Mouse (Mus musculus) heart, embryonic 16.5 days (tissue): Measurements from ENCODE around the gene Slc10a1. TPM values are rescaled to one million over a fixed set of nuclear protein-coding genes. Genes with fewer than 3 reads are reported as not detected.

Source experiments
- polyA plus RNA-seq: library from polyadenylated mRNA; unstranded; fragments of >200 nt; fragmentation: Nextera tagmentation; extraction: Ambion mirVana; gene quantifications from 2 replicates; pipeline ENCODE4 v1.2.1, GENCODE M21; 2015

The Slc10a1 gene
- polyA plus RNA-seq, 1 experiment from 2014 or later, result 0.35 TPM

Other genes starting within 250 kb of the Slc10a1 start
- gene Ccdc177, start 208.0 kb downstream of the Slc10a1 start, polyA plus RNA-seq, result not detected in 2 replicates
- gene Susd6, start 178.2 kb downstream of the Slc10a1 start, polyA plus RNA-seq, result 18.1 and 19.4 TPM in 2 replicates
- gene Srsf5, start 23.2 kb downstream of the Slc10a1 start, polyA plus RNA-seq, result 318 and 345 TPM in 2 replicates
- 6.8 and 8.6 TPM in 2 replicates for gene Smoc1, start 58.1 kb upstream of the Slc10a1 start, polyA plus RNA-seq